Mouse (Mus musculus) heart, embryonic 16.5 days (tissue): Measurements from ENCODE around the gene Gm28539. TPM values are rescaled to one million over a fixed set of nuclear protein-coding genes. Genes with fewer than 3 reads are reported as not detected.
"Not testable (repeated sequence)": the region's sequence is repeated elsewhere in the genome, so short reads cannot be mapped to it uniquely, and the experiment has no call there.

Experiments
- ATAC-seq: fragments of 200-750 bp; cut with Nextera tagmentation; replicated peaks from 2 replicates; pipeline ENCODE4 v1.8.0; 2017; ENCODE audit warnings: moderate number of reproducible peaks; ENCODE audit not compliant: insufficient read depth, low FRiP score; ENCODE audit errors: extremely low read depth
- H3K27ac ChIP-seq: fragments of 300-500 bp; sonication (generic); 2 replicates; pipeline ENCODE4 v1.5.1; 2014; ENCODE audit warnings: mild to moderate bottlenecking, low read length, control low read depth, moderate library complexity
- H3K27me3 ChIP-seq: fragments of 300-500 bp; sonication (generic); 2 replicates; pipeline ENCODE4 v1.6.1; 2014; ENCODE audit warnings: low read length, mixed read lengths; ENCODE audit not compliant: control insufficient read depth, insufficient read depth
- H3K36me3 ChIP-seq: fragments of 300-500 bp; sonication (generic); 2 replicates; pipeline ENCODE4 v1.6.1; 2014; ENCODE audit not compliant: control insufficient read depth, insufficient read depth
- H3K4me1 ChIP-seq: fragments of 300-500 bp; sonication (generic); 2 replicates; pipeline ENCODE4 v1.6.1; 2014; ENCODE audit warnings: low read length, mixed read lengths; ENCODE audit not compliant: control insufficient read depth, insufficient read depth
- H3K4me2 ChIP-seq: fragments of 300-500 bp; sonication (generic); 2 replicates; pipeline ENCODE4 v1.6.1; 2014; ENCODE audit warnings: low read depth, mild to moderate bottlenecking, control low read depth, low read length
- H3K4me3 ChIP-seq: fragments of 300-500 bp; sonication (generic); 2 replicates; pipeline ENCODE4 v1.5.1; 2014; ENCODE audit warnings: mild to moderate bottlenecking, control low read depth, low read length
- H3K9ac ChIP-seq: fragments of 300-500 bp; sonication (generic); 2 replicates; pipeline ENCODE4 v1.6.1; 2014; ENCODE audit warnings: low read length, control low read depth
- H3K9me3 ChIP-seq: fragments of 300-500 bp; sonication (generic); replicated peaks from 2 replicates; pipeline ENCODE4 v1.6.1; 2016; ENCODE audit warnings: low read length; ENCODE audit not compliant: control insufficient read depth
- WGBS: fragments of 180-500 bp; shearing (Covaris S2); extraction: QIAGEN DNeasy Blood & Tissue Kit; methylation state at CpG from one replicate; pipeline ENCODE4 v1.1.7; 2014; 5-methylcytosine and 5-hydroxymethylcytosine counted together
- polyA plus RNA-seq: library from polyadenylated mRNA; unstranded; fragments of >200 nt; fragmentation: Nextera tagmentation; extraction: Ambion mirVana; gene quantifications from 2 replicates; pipeline ENCODE4 v1.2.1, GENCODE M21; 2015

The Gm28539 gene
- polyA plus RNA-seq, 1 experiment from 2014 or later, result not detected

DNA sequence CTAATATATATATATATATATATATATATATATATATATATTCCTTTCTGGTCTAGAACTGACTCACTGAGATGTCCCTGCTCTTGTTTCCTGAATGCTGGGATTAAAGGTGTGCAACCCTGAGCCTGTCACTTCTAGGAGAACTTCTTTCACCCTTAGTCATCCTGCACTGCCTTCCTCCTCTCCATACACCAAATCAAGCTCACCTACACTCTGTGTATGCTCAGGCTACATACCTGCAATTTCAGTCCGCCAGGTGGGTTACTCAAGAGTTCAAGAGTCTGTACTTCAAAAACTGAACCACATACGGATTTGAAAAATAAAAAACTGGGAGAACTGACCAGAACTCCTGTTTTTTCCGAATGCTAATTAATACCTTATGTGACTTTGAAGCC lies 314 bp upstream of the Gm28539 start:
- Histone ChIP-seq H3K4me1 (peaks cover 4% of the 10 kb centered on the region; the same call in 1 of the 2 replicates), H3K27me3 (no peaks in the 10 kb centered on the region), H3K9ac (peak overlapping the region; percentile 97; the same call in 1 of the 2 replicates), H3K4me3 (peak overlapping the region; percentile 95), H3K36me3 (peaks cover 27% of the 10 kb centered on the region), H3K9me3 (no peaks in the 10 kb centered on the region), H3K27ac (no peak overlapping the region), H3K4me2 (peak overlapping the region; percentile 88)
- 32% methylated on average over 3 of the region's 3 CpGs for WGBS
- no peak for ATAC-seq

- H3K4me3 ChIP-seq, result no peak overlapping the region
- WGBS, result 87% methylated on average over 4 of the region's 4 CpGs
- no peaks in the 10 kb centered on the region for H3K9me3 ChIP-seq
- no peak for ATAC-seq
- no peaks in the 10 kb centered on the region for H3K27me3 ChIP-seq
- peaks cover 20% of the 10 kb centered on the region for H3K36me3 ChIP-seq
- no peak overlapping the region for H3K27ac ChIP-seq
- peaks cover 4% of the 10 kb centered on the region; the same call in 1 of the 2 replicates for H3K4me1 ChIP-seq
- H3K9ac ChIP-seq, result no peak overlapping the region
- H3K4me2 ChIP-seq, result no peak overlapping the region
Observed at GRCm38 (mm10) chr16:18838346-18838745, 2.0 kb downstream of the Gm28539 start.

DNA sequence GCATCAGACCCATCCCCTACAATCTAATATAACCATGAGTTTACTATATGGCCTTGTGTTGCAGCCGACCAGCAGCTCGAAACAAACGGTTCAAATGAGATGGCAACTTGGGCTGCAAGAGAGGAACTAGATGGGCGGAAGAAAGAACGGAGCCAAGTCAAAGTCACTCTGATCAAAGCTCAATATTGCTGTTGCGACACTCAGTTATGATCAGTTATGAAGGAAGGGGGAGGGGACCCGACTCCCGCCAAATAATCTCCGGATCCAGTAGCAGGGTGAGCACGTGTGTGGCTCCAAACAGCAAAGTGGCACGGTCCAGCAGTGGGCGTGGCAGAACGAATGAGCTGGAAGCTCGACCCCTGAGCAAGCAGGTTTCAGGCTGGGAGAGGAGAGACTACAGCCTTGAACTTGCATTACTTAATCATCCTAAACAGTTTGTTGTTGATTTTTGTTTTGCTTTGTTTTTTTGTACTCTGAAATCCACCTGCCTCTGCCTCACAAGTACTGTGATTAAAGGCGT lies 10.0 kb downstream of the Gm28539 start:
- no peak for ATAC-seq
- Histone ChIP-seq H3K36me3 (no peaks in the 10 kb centered on the region), H3K4me2 (no peak overlapping the region), H3K9ac (no peak overlapping the region), H3K4me3 (no peak overlapping the region), H3K9me3 (peaks cover 4% of the 10 kb centered on the region; the same call in 1 of the 2 replicates), H3K4me1 (no peaks in the 10 kb centered on the region), H3K27me3 (no peaks in the 10 kb centered on the region), H3K27ac (no peak overlapping the region)
- WGBS, result 86% methylated on average over 15 of the region's 15 CpGs

DNA sequence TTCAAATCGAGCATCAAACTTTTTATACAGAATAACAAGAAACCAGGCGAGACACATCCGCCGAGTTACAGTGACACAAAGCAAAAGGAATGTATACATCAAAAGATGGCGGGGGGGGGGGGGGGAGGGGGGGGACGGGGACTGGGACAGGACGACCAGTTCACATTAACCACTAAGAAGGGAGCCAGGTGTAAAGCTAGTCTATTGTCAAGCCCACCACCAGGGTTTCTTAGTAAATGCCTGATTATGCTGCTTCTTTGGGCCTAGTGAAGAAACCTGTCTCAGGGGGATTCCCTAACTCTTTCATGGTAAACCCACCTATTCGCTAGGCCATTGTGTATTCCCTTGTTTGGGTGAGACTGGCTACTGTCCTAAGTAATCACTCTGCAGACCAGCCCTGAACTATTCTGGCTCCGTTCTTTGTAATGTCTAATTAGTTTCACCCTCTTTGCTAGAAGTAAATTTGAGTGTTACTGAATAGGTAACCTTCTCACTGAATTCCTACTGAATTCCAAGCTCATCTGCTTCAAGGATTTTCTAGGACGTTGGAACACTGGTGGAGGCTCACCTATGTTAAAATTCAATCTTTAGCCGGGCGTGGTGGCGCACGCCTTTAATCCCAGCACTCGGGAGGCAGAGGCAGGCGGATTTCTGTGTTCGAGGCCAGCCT lies 13.3 kb downstream of the Gm28539 start:
- not testable (repeated sequence) for H3K27ac ChIP-seq, H3K9me3 ChIP-seq, H3K27me3 ChIP-seq, H3K4me1 ChIP-seq, H3K4me3 ChIP-seq, H3K9ac ChIP-seq, H3K4me2 ChIP-seq, H3K36me3 ChIP-seq, ATAC-seq
- 93% methylated on average over 15 of the region's 17 CpGs for WGBS

GRCm38 (mm10) chr16:18858551-18858950 lies 22.2 kb downstream of the Gm28539 start:
- Histone ChIP-seq H3K27me3 (no peaks in the 10 kb centered on the region), H3K27ac (no peak overlapping the region), H3K36me3 (no peaks in the 10 kb centered on the region), H3K9ac (no peak overlapping the region), H3K4me2 (no peak overlapping the region), H3K4me1 (no peaks in the 10 kb centered on the region), H3K4me3 (no peak overlapping the region), H3K9me3 (peaks cover 4% of the 10 kb centered on the region)
- no peak for ATAC-seq

DNA sequence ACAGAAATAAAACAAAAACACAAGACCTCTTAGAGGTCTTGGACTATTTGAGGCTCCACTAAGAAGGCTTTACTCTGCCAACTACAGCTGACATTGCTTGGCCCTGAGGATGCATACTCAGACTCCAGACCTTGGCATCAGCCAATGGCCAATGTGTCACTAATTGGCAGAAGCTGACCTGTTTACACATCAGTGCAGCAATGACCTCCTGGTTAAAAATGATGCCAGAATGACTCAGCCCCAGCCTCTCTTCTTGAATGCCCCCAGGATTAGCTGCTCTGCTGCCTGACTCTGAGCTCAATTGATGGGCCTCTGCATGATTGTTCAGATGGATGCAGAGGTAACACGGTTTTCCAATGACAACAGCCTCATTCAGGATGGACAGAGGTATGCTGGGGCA lies 23.8 kb downstream of the Gm28539 start:
- Histone ChIP-seq H3K4me1 (no peaks in the 10 kb centered on the region), H3K27ac (no peak overlapping the region), H3K9ac (no peak overlapping the region), H3K27me3 (no peaks in the 10 kb centered on the region), H3K4me3 (no peak overlapping the region), H3K4me2 (no peak overlapping the region), H3K9me3 (peaks cover 4% of the 10 kb centered on the region), H3K36me3 (no peaks in the 10 kb centered on the region)
- 59% methylated on average over 1 of the region's 1 CpGs for WGBS
- ATAC-seq, result no peak

- not testable (repeated sequence) for H3K4me2 ChIP-seq, H3K27me3 ChIP-seq, H3K9ac ChIP-seq, H3K4me3 ChIP-seq, H3K9me3 ChIP-seq, H3K4me1 ChIP-seq, ATAC-seq, H3K27ac ChIP-seq
- peaks cover 33% of the 10 kb centered on the region for H3K36me3 ChIP-seq
- WGBS, result 79% methylated on average over 1 of the region's 1 CpGs
Observed at GRCm38 (mm10) chr16:18870495-18870894, 34.1 kb downstream of the Gm28539 start.

- H3K27ac ChIP-seq, result peak overlapping the region; percentile 95
- WGBS, result under 1% methylated on average over 17 of the region's 17 CpGs
Observed at GRCm38 (mm10) chr16:18876091-18876441, 39.7 kb downstream of the Gm28539 start.

GRCm38 (mm10) chr16:18876442-18877308 lies 40.3 kb downstream of the Gm28539 start, which contains the start of the genes Mrpl40 and Hira:
Mrpl40 (minus strand) TSS chr16:18876862.
Hira (plus strand) TSS chr16:18877037.
- peaks cover 12% of the 10 kb centered on the region for H3K4me1 ChIP-seq
- H3K4me2 ChIP-seq, result peak within 1 kb of the TSS; percentile 91
- no peaks in the 10 kb centered on the region for H3K9me3 ChIP-seq
- H3K4me3 ChIP-seq, result peak within 1 kb of the TSS; percentile 90
- H3K36me3 ChIP-seq, result peaks cover 23% of the 10 kb centered on the region
- peak; percentile 97 for ATAC-seq
- H3K27ac ChIP-seq, result peak within 1 kb of the TSS; percentile 95
- H3K27me3 ChIP-seq, result no peaks in the 10 kb centered on the region
- H3K9ac ChIP-seq, result peak within 1 kb of the TSS; percentile 91
- under 1% methylated on average over 89 of the region's 93 CpGs for WGBS

More at GRCm38 (mm10) chr16:18876091-18876441, 39.7 kb downstream of the Gm28539 start:
- H3K4me2 ChIP-seq, result peak overlapping the region; percentile 91
- H3K9me3 ChIP-seq, result no peaks in the 10 kb centered on the region
- H3K4me1 ChIP-seq, result peaks cover 12% of the 10 kb centered on the region
- peaks cover 29% of the 10 kb centered on the region for H3K36me3 ChIP-seq
- peak overlapping the region; percentile 91 for H3K9ac ChIP-seq
- no peak for ATAC-seq
- H3K4me3 ChIP-seq, result peak overlapping the region; percentile 90
- no peaks in the 10 kb centered on the region for H3K27me3 ChIP-seq
